Mouse (Mus musculus): ENCODE measurements at regions not wholly inside any gene's neighbourhood (a gene's known extent, or its start where the extent isn't known, plus 50 kb on each side); places are given as distances from the start of the nearest gene placed in this dataset.

GRCm38 (mm10) chr1:73643431-73643830 is 480.8 kb downstream of the Tns1 start:
- ATAC-seq (ENCODE audit: extremely low read depth, insufficient number of reproducible peaks, low FRiP score, poor library complexity, severe bottlenecking) (no peak), DNase-seq (ENCODE audit: low spot score) (no peak)
- Histone ChIP-seq H3K4me3 (ENCODE audit: low read depth, low read length) (no peak overlapping the region), H3K9me3 (replicated peaks) (no peaks in the 10 kb centered on the region), H3K4me1 (ENCODE audit: insufficient read depth, low read depth, low read length) (no peaks in the 10 kb centered on the region), H3K36me3 (replicated peaks) (no peaks in the 10 kb centered on the region), H3K27me3 (ENCODE audit: insufficient read depth, low read length) (peaks cover 3% of the 10 kb centered on the region; the same call in 1 of the 2 replicates)
- no peak for TF ChIP-seq CTCF (IDR thresholded peaks at IDR 0.05; ENCODE audit: low read depth, low read length)
- TF ChIP-seq GATA1 (IDR thresholded peaks at IDR 0.05; ENCODE audit: borderline replicate concordance, low read length): no peak

DNA sequence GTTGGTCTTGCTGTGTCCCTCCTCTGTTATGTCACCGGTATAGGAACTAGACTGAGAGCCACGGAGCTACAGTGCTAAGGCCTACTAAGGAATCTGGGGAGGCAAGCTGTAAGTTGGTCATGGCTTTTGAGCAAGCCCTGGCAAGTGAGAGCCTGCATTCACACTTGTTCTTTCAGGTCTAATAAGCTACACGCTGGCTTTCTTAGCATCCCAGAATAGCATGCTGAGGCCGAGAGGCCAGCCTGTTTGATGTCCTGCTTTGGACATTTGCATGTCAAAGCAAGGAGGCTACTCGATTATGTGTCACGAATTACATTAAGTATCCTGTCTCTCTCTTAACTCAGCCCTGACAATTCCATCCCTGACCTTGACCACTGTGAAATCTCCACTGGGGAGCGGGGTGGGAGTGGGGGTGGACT is 481.5 kb downstream of the Tns1 start:
- H3K36me3 ChIP-seq (replicated peaks): no peaks in the 10 kb centered on the region
- ATAC-seq (ENCODE audit: extremely low read depth, insufficient number of reproducible peaks, low FRiP score, poor library complexity, severe bottlenecking) (no peak), DNase-seq (ENCODE audit: low spot score) (no peak)
- TF ChIP-seq CTCF (IDR thresholded peaks at IDR 0.05; ENCODE audit: low read depth, low read length) (no peak), POLR2AphosphoS5 (IDR thresholded peaks at IDR 0.05; ENCODE audit: insufficient replicate concordance, low read depth, low read length) (no peak), GATA1 (IDR thresholded peaks at IDR 0.05; ENCODE audit: borderline replicate concordance, low read length) (no peak), GATA2 (IDR thresholded peaks at IDR 0.05; ENCODE audit: borderline replicate concordance, low read depth, low read length) (no peak), TAL1 (conservative IDR thresholded peaks at IDR 0.05; ENCODE audit: low read depth, low read length) (no peak)
- H3K27me3 ChIP-seq (ENCODE audit: insufficient read depth, low read length): peaks cover 3% of the 10 kb centered on the region; the same call in 1 of the 2 replicates
- H3K9me3 ChIP-seq (replicated peaks): no peaks in the 10 kb centered on the region
- H3K4me3 ChIP-seq (ENCODE audit: low read depth, low read length): no peak overlapping the region
- no peaks in the 10 kb centered on the region for H3K4me1 ChIP-seq (ENCODE audit: insufficient read depth, low read depth, low read length)

DNA sequence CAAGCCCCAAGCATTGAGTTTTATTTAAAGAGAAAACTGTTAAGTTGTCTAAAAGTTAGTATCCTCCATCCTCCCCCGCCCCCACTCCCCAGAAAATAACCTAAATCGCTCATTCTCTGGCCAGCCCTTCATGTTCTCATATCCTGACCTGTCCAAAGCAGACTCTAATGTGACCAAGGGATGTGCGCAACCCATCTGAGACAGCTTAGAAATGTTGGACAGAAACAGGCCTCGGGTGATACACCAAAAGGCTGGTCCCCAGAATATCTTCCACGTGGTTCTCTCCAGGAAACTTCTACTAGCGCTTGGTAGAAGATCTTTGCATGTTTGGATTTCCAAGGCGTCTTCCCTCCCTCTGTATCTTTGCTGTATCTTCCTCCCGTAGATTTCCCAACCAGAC is 482.8 kb downstream of the Tns1 start:
- no peak for ATAC-seq (ENCODE audit: extremely low read depth, insufficient number of reproducible peaks, low FRiP score, poor library complexity, severe bottlenecking)
- DNase-seq (ENCODE audit: low spot score): no peak
- TF ChIP-seq POLR2AphosphoS5 (IDR thresholded peaks at IDR 0.05; ENCODE audit: insufficient replicate concordance, low read depth, low read length): no peak
- TF ChIP-seq TAL1 (conservative IDR thresholded peaks at IDR 0.05; ENCODE audit: low read depth, low read length): no peak
- TF ChIP-seq CTCF (IDR thresholded peaks at IDR 0.05; ENCODE audit: low read depth, low read length): no peak
- TF ChIP-seq GATA1 (IDR thresholded peaks at IDR 0.05; ENCODE audit: borderline replicate concordance, low read length): no peak
- no peak for TF ChIP-seq GATA2 (IDR thresholded peaks at IDR 0.05; ENCODE audit: borderline replicate concordance, low read depth, low read length)
- H3K4me1 ChIP-seq (ENCODE audit: insufficient read depth, low read depth, low read length): no peaks in the 10 kb centered on the region
- no peaks in the 10 kb centered on the region for H3K9me3 ChIP-seq (replicated peaks)
- H3K27me3 ChIP-seq (ENCODE audit: insufficient read depth, low read length): peaks cover 3% of the 10 kb centered on the region; the same call in 1 of the 2 replicates
- H3K4me3 ChIP-seq (ENCODE audit: low read depth, low read length): no peak overlapping the region
- no peaks in the 10 kb centered on the region for H3K36me3 ChIP-seq (replicated peaks)

DNA sequence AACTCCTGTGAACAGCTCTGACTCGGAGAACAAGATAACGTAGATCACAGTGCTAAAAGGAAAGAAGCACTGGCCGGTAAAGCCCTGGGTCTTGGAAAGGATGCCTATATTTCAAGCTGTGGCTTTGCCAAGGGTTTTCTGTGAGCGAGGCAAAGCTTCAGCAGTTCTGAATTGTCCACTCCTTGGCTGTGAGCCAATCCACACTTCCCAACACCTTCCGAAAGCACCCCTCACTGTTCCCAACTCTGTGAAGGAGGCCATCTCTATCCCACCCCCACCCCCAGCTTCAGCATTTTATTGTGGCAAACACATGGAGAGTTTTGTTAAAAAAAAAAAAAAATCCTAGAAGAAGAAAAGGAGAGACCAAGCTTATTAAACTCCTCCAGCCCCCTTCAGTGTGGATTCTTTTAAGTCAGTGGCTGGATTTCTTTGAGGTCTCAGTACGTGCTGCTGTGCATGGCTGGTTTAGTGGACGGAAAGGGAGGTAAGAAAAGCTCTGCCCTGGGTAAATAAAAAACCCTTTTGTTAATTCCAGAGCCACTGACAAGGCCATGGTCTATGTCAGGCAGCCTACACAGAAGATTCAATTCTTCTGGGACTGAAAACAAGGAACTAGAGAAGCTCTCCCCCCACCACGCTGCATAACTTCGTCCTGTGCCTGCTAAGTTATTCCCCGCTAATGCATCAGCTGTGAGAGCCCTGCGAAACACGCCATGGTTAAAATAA is 483.4 kb downstream of the Tns1 start:
- ATAC-seq (ENCODE audit: extremely low read depth, insufficient number of reproducible peaks, low FRiP score, poor library complexity, severe bottlenecking) (no peak), DNase-seq (ENCODE audit: low spot score) (no peak)
- TF ChIP-seq POLR2AphosphoS5 (IDR thresholded peaks at IDR 0.05; ENCODE audit: insufficient replicate concordance, low read depth, low read length): no peak
- no peak for TF ChIP-seq GATA1 (IDR thresholded peaks at IDR 0.05; ENCODE audit: borderline replicate concordance, low read length)
- TF ChIP-seq GATA2 (IDR thresholded peaks at IDR 0.05; ENCODE audit: borderline replicate concordance, low read depth, low read length): no peak
- TF ChIP-seq CTCF (IDR thresholded peaks at IDR 0.05; ENCODE audit: low read depth, low read length): no peak
- no peak for TF ChIP-seq TAL1 (conservative IDR thresholded peaks at IDR 0.05; ENCODE audit: low read depth, low read length)
- H3K9me3 ChIP-seq (replicated peaks): no peaks in the 10 kb centered on the region
- no peak overlapping the region for H3K4me3 ChIP-seq (ENCODE audit: low read depth, low read length)
- H3K36me3 ChIP-seq (replicated peaks): no peaks in the 10 kb centered on the region
- H3K27me3 ChIP-seq (ENCODE audit: insufficient read depth, low read length): peaks cover 3% of the 10 kb centered on the region; the same call in 1 of the 2 replicates
- H3K4me1 ChIP-seq (ENCODE audit: insufficient read depth, low read depth, low read length): no peaks in the 10 kb centered on the region

DNA sequence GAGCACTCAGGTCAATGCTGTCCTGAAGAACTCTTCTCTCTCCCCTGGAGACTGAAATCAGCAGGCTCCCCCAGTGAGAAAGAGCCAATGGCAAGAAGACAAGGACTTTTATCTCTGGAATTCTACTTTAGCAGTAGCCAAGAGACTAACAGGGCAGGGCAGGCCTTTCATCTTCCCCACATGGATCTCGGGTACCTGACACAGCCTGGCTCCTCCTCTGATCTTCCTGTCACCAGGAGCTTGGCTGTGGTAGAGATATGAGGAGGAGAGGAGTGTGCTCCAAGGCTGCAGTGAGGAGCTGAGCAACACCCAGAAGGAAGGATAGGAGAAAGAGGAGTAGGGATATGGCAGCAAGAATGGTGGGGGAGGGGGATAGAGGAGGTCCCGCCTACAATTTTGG is 488.5 kb downstream of the Tns1 start:
- H3K4me3 ChIP-seq (ENCODE audit: low read depth, low read length): no peak overlapping the region
- ATAC-seq (ENCODE audit: extremely low read depth, insufficient number of reproducible peaks, low FRiP score, poor library complexity, severe bottlenecking): no peak

DNA sequence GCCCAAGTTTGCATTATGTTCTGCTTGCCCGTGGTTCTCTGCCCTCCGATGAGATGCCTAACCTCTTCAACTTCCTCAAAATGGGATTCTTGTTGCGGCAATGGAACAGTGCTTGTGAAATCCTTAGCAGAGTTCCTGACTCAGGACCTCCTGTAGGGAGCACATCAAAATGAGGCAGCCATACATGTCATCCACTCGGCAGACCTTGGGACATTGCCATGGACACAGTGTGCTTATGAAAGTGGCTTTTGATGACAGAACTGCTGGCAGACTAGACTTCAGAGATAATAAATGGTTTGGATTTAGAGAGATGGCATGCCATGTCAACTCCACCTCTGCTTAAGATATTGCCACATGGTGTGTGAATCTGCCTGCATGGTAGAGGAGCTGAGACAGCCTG is 489.4 kb downstream of the Tns1 start:
- Histone ChIP-seq H3K9me3 (replicated peaks) (no peaks in the 10 kb centered on the region), H3K27me3 (ENCODE audit: insufficient read depth, low read length) (no peaks in the 10 kb centered on the region), H3K36me3 (replicated peaks) (no peaks in the 10 kb centered on the region), H3K4me1 (ENCODE audit: insufficient read depth, low read depth, low read length) (no peaks in the 10 kb centered on the region), H3K4me3 (ENCODE audit: low read depth, low read length) (no peak overlapping the region)
- TF ChIP-seq TAL1 (conservative IDR thresholded peaks at IDR 0.05; ENCODE audit: low read depth, low read length): no peak
- TF ChIP-seq GATA2 (IDR thresholded peaks at IDR 0.05; ENCODE audit: borderline replicate concordance, low read depth, low read length): no peak
- TF ChIP-seq POLR2AphosphoS5 (IDR thresholded peaks at IDR 0.05; ENCODE audit: insufficient replicate concordance, low read depth, low read length): no peak
- TF ChIP-seq GATA1 (IDR thresholded peaks at IDR 0.05; ENCODE audit: borderline replicate concordance, low read length): no peak
- TF ChIP-seq CTCF (IDR thresholded peaks at IDR 0.05; ENCODE audit: low read depth, low read length): no peak
- DNase-seq (ENCODE audit: low spot score): no peak
- no peak for ATAC-seq (ENCODE audit: extremely low read depth, insufficient number of reproducible peaks, low FRiP score, poor library complexity, severe bottlenecking)

More for the DNA sequence above, 488.5 kb downstream of the Tns1 start:
- DNase-seq (ENCODE audit: low spot score): no peak
- no peak for TF ChIP-seq GATA2 (IDR thresholded peaks at IDR 0.05; ENCODE audit: borderline replicate concordance, low read depth, low read length)
- no peak for TF ChIP-seq GATA1 (IDR thresholded peaks at IDR 0.05; ENCODE audit: borderline replicate concordance, low read length)
- TF ChIP-seq POLR2AphosphoS5 (IDR thresholded peaks at IDR 0.05; ENCODE audit: insufficient replicate concordance, low read depth, low read length): no peak
- Histone ChIP-seq H3K36me3 (replicated peaks) (no peaks in the 10 kb centered on the region), H3K9me3 (replicated peaks) (no peaks in the 10 kb centered on the region), H3K27me3 (ENCODE audit: insufficient read depth, low read length) (no peaks in the 10 kb centered on the region), H3K4me1 (ENCODE audit: insufficient read depth, low read depth, low read length) (no peaks in the 10 kb centered on the region)
